Mouse (Mus musculus) midbrain, embryonic 11.5 days (tissue): ENCODE measurements around the gene Crmp1. TPM values are rescaled to one million over a fixed set of nuclear protein-coding genes. Genes with fewer than 3 reads are reported as not detected.
A peak's percentile ranks its signal among the peaks of the same experiment; 100 is the strongest.

Source experiments
- ATAC-seq: fragments of 200-750 bp; cut with Nextera tagmentation; 2 replicates; pipeline ENCODE4 v1.8.0; 2017; ENCODE audit warnings: moderate TSS enrichment, moderate library complexity; ENCODE audit not compliant: low FRiP score
- DNase-seq: peaks from one replicate; pipeline ENCODE4 v3.0.0; 2015; ENCODE audit warnings: low spot score; ENCODE audit errors: missing footprints
- H3K27ac ChIP-seq: fragments of 300-500 bp; sonication (generic); 2 replicates; pipeline ENCODE4 v1.5.1; 2014; ENCODE audit warnings: low read depth, low read length
- H3K27me3 ChIP-seq: fragments of 300-500 bp; sonication (generic); 2 replicates; pipeline ENCODE4 v1.6.1; 2014; ENCODE audit warnings: mild to moderate bottlenecking, low read length, moderate library complexity, mixed read lengths; ENCODE audit not compliant: control insufficient read depth, insufficient read depth
- H3K36me3 ChIP-seq: fragments of 300-500 bp; sonication (generic); 2 replicates; pipeline ENCODE4 v1.6.1; 2014; ENCODE audit warnings: mild to moderate bottlenecking, low read length, moderate library complexity, mixed read lengths; ENCODE audit not compliant: control insufficient read depth, insufficient read depth
- H3K4me1 ChIP-seq: fragments of 300-500 bp; sonication (generic); 2 replicates; pipeline ENCODE4 v1.6.1; 2014; ENCODE audit warnings: low read length; ENCODE audit not compliant: control insufficient read depth, insufficient read depth
- H3K4me2 ChIP-seq: fragments of 300-500 bp; sonication (generic); 2 replicates; pipeline ENCODE4 v1.6.1; 2014; ENCODE audit warnings: mild to moderate bottlenecking, moderate library complexity
- H3K4me3 ChIP-seq: fragments of 300-500 bp; sonication (generic); 2 replicates; pipeline ENCODE4 v1.5.1; 2014; ENCODE audit warnings: low read depth, low read length
- H3K9ac ChIP-seq: fragments of 300-500 bp; sonication (generic); 2 replicates; pipeline ENCODE4 v1.6.1; 2014; ENCODE audit warnings: low read length
- H3K9me3 ChIP-seq: fragments of 300-500 bp; sonication (generic); 2 replicates; pipeline ENCODE4 v1.6.1; 2016; ENCODE audit warnings: low read length; ENCODE audit not compliant: control insufficient read depth
- WGBS: fragments of 180-500 bp; shearing (Covaris S2); extraction: QIAGEN DNeasy Blood & Tissue Kit; methylation state at CpG from one replicate; pipeline ENCODE4 v1.1.7; 2014; 5-methylcytosine and 5-hydroxymethylcytosine counted together
- polyA plus RNA-seq: library from polyadenylated mRNA; unstranded; fragments of >200 nt; fragmentation: Nextera tagmentation; extraction: Ambion mirVana; gene quantifications from 2 replicates; pipeline ENCODE4 v1.2.1, GENCODE M21; 2014

Gene Crmp1
- polyA plus RNA-seq, result 272 and 295 TPM in 2 replicates

DNA sequence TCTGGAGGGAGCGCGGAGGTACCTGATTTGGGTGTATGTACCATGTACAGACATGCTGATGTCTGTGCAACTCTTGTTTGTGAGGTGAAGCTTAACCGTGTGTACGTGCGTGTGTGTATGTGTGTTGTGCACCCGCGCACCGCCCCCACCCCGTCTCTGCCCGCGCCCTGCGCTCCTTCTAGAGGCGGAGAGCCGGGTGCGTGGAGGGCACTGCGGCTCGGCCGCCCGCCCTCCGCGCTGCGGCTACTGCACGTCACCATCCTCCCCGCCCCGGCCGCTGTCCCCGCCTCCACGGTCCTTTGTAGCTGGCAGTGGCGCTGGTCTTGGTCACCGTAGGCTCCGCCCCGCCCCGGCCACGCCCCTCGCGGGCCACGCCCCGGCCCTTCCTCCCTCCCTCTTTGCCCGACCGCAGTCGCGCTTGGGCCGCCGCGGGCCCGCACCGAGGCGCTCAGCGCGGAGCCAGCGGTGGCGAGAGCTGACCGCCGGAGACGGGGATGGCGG is at the start of gene Crmp1:
TSS of gene Crmp1 (plus strand) at position 290 of the 501 bp plus-strand sequence.
- Histone ChIP-seq H3K9me3 (no peaks in the 10 kb centered on the region), H3K27me3 (peaks cover 54% of the 10 kb centered on the region), H3K27ac (peak within 1 kb of the TSS; percentile 14), H3K4me2 (peak within 1 kb of the TSS; percentile 81), H3K9ac (peak within 1 kb of the TSS; percentile 62), H3K36me3 (no peaks in the 10 kb centered on the region), H3K4me1 (peaks cover 25% of the 10 kb centered on the region), H3K4me3 (peak within 1 kb of the TSS; percentile 77)
- peak; percentile 82 for ATAC-seq
- peak; percentile 99 for DNase-seq
- WGBS, result 1% methylated on average over 51 of the region's 56 CpGs

DNA sequence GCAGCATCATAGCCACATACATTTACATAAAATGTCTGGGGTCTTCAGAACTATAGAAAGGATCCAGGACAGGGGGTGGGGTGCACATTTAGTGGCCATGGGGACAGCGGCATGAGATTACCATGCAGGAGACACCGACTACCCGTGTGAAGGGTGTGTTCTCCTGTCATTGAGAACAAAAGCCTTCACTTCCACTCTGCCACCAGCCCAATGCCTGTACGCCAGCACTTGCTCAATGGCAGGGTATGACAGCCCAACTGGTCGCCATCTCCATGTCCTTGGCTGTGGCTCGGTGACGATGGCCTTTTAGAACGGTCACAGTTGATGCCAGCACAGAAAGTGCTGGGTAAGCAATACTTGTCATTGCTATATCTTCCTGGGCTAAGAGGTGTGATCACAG is 45.5 kb upstream of the Crmp1 start:
- DNase-seq, result peak; percentile 51
- H3K4me3 ChIP-seq, result no peak overlapping the region
- no peak for ATAC-seq
- no peak overlapping the region for H3K4me2 ChIP-seq
- no peaks in the 10 kb centered on the region for H3K36me3 ChIP-seq
- H3K4me1 ChIP-seq, result no peaks in the 10 kb centered on the region
- 80% methylated on average over 8 of the region's 8 CpGs for WGBS
- no peaks in the 10 kb centered on the region for H3K9me3 ChIP-seq
- H3K27me3 ChIP-seq, result no peaks in the 10 kb centered on the region
- H3K9ac ChIP-seq, result no peak overlapping the region
- H3K27ac ChIP-seq, result no peak overlapping the region

DNA sequence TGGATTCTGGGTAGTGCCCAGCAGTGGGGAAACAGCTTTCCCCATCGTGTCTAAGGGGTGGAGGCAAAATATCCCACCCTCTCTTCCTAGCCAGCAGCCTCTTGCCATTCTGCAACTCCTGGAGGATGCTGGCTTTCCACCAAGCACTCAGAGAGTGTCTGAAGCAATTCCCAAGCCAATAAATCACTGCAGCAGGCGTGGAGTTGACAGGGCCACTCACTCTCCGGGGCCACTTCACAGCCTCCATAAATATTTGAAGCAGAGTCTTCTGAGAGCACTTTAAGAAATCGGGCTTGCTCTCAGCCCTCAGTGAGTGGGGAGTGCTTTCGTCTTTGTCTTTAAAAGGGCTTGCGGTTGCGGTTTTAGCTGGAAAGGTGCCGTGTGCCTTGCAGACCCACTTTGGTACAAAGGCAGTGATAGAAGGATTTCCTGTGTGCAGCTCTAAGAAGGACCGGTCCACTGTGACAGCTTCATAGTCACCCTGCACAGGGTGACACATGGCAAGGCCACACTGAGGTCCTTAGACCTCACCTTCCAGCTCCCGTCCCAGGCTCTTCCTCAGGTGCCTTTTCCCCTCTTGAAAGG is 45.0 kb upstream of the Crmp1 start:
- H3K4me3 ChIP-seq, result no peak overlapping the region
- WGBS, result 80% methylated on average over 10 of the region's 10 CpGs
- no peaks in the 10 kb centered on the region for H3K9me3 ChIP-seq
- H3K9ac ChIP-seq, result no peak overlapping the region
- no peak overlapping the region for H3K4me2 ChIP-seq
- no peaks in the 10 kb centered on the region for H3K27me3 ChIP-seq
- no peak overlapping the region for H3K27ac ChIP-seq
- ATAC-seq, result no peak
- peak; percentile 31 for DNase-seq
- H3K4me1 ChIP-seq, result no peaks in the 10 kb centered on the region
- H3K36me3 ChIP-seq, result no peaks in the 10 kb centered on the region

DNA sequence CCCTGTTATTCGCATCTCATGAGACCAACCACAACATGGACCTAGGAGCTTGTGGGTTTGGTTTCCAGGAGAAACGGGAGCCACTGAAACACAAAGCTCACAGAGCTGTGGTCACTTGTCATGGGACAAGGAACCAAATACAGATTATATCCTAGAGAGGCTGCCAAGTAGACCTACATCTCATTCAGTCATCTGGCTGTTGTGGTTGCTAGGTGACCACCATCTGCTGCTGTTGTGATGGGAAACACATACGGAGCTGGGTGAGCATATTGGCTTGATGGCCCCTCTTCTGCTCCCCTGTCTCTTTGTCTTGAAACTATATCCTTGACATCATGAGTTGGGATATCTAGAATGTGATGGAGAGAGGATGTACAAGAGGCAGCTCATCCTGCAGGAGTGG is 44.3 kb upstream of the Crmp1 start:
- Histone ChIP-seq H3K27ac (no peak overlapping the region), H3K4me3 (no peak overlapping the region), H3K27me3 (no peaks in the 10 kb centered on the region), H3K4me1 (no peaks in the 10 kb centered on the region), H3K4me2 (no peak overlapping the region), H3K9ac (no peak overlapping the region), H3K36me3 (no peaks in the 10 kb centered on the region), H3K9me3 (no peaks in the 10 kb centered on the region)
- 82% methylated on average over 3 of the region's 3 CpGs for WGBS
- no peak for ATAC-seq
- DNase-seq, result peak; percentile 12

DNA sequence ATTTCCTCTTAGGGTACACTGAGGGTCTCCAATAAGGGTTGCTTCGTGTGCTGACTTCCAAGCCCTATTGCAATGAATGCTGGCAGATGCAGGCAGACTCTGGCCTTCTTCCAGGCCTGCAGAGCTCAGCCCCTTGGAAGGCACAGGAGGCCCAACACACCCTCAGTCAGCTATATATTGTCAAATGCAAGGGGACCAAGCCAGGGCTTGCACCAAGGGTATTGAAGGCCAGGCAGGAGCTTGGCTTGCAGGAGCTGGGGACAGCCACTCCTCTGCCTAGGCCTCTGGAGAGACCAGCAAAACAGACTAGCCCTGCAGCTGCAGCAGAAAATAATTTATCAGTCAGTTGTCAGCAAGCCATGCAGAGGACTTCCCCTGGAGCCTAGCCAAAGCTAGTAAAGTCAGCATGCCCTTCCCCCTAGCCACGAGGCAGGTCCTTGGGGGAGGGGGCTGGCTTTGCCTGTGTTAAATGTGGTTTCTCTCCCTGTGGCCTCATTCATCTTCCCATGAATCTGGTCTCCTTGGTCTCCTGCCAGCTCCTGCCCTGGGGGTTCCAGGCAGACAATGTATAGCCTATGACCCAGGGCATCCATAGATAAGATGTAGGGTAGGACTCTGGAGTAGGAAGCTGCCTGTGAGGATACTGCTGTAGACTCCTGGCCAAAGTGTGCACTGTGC is 43.6 kb upstream of the Crmp1 start:
- WGBS, result 73% methylated on average over 2 of the region's 2 CpGs
- Histone ChIP-seq H3K36me3 (no peaks in the 10 kb centered on the region), H3K4me1 (no peaks in the 10 kb centered on the region), H3K4me3 (no peak overlapping the region), H3K9me3 (no peaks in the 10 kb centered on the region), H3K27ac (no peak overlapping the region), H3K4me2 (no peak overlapping the region), H3K9ac (no peak overlapping the region), H3K27me3 (no peaks in the 10 kb centered on the region)
- DNase-seq (peak; percentile 74), ATAC-seq (no peak)

DNA sequence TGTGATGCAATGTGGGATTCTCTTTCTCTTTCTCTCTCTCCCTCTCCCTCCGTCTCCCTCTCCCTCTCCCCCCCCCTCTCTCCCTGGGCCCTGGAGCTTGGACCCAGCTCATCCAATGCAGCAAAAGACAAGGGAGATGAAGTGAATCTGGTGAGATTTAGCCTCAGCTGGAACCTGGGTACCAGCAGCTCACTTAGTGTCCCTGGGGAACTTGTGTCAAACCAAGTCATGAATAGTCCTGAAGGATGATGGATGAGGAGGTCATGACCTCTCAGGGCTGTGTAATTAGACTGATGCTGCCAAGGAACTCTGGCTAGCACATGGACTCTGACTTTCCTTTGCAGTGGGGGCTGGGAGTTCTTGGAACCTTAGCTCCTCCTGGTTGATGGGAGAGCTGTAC is 39.5 kb upstream of the Crmp1 start:
- Histone ChIP-seq H3K27ac (no peak overlapping the region), H3K9me3 (no peaks in the 10 kb centered on the region), H3K4me2 (no peak overlapping the region), H3K4me1 (no peaks in the 10 kb centered on the region), H3K36me3 (no peaks in the 10 kb centered on the region), H3K27me3 (no peaks in the 10 kb centered on the region), H3K9ac (no peak overlapping the region), H3K4me3 (no peak overlapping the region)
- WGBS, result 44% methylated on average over 1 of the region's 1 CpGs
- peak; percentile 82 for DNase-seq
- ATAC-seq, result peak; percentile 75

DNA sequence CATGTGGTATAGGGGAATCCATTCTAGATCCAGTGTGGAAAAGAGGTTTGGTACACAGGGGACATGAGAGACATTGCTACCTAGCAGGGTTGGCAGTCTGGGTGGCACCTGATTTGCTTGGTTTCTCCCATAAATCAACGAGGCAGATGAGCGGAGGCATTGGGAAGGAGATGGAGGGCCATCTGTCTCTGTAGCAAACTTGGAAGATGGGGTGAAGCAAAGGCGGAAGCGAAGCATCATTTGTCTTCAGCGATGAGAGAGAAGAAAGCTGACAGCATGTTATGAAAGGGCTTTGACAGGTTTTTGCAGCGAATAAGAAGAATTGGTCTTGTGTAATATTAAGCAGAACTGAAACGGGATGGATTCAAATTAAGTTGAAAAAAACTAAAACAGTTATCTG is 36.9 kb upstream of the Crmp1 start:
- no peak overlapping the region for H3K4me2 ChIP-seq
- no peak overlapping the region for H3K27ac ChIP-seq
- 87% methylated on average over 7 of the region's 7 CpGs for WGBS
- no peak overlapping the region for H3K9ac ChIP-seq
- no peaks in the 10 kb centered on the region for H3K9me3 ChIP-seq
- no peak overlapping the region for H3K4me3 ChIP-seq
- ATAC-seq, result no peak
- DNase-seq, result no peak
- H3K36me3 ChIP-seq, result no peaks in the 10 kb centered on the region
- H3K4me1 ChIP-seq, result no peaks in the 10 kb centered on the region
- H3K27me3 ChIP-seq, result no peaks in the 10 kb centered on the region

DNA sequence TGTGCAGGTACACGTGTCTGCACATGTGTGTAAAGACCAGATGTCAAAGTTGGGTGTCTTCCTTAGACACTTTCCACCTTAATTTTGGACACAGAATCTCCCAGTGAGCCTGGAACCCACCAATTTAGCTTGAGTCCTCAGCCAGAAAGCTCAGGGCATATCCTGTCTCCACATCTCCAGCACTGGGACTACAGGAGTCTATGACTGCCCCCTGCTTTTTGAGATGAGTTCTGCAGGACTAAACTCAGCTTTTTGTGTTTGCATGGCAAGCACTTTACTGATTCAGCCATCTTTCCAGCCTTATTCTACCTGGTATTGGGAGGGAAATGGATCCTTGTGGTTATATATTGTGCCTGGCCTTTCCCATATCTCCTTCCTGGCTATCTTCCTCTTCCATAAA is 36.3 kb upstream of the Crmp1 start:
- no peaks in the 10 kb centered on the region for H3K27me3 ChIP-seq
- DNase-seq (no peak), ATAC-seq (no peak)
- H3K4me1 ChIP-seq, result no peaks in the 10 kb centered on the region
- no peaks in the 10 kb centered on the region for H3K9me3 ChIP-seq
- no peak overlapping the region for H3K27ac ChIP-seq
- H3K9ac ChIP-seq, result no peak overlapping the region
- H3K4me3 ChIP-seq, result no peak overlapping the region
- no peaks in the 10 kb centered on the region for H3K36me3 ChIP-seq
- 80% methylated on average over 1 of the region's 1 CpGs for WGBS
- H3K4me2 ChIP-seq, result no peak overlapping the region

DNA sequence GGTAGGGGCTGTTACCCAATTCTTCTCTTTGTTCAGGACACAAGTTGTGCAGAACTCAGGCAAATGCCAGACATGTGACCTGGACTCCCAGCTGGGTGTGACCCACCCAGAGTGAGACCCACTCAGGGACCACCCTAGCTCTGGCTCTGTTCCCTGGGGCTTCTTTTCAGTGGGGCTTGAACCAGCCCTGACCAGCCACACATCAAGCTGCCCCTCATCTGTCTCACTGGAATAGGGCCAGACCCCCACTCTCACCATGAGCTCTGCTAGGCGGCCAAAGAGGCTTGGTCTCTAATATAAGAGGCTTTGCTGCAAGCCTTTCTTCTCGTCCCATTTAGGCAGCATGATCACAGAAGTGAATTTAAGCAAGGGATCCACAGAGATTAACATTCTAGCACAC is 35.4 kb upstream of the Crmp1 start:
- no peak overlapping the region for H3K9ac ChIP-seq
- no peak overlapping the region for H3K27ac ChIP-seq
- WGBS, result 64% methylated on average over 2 of the region's 2 CpGs

More for the DNA sequence above, 35.4 kb upstream of the Crmp1 start:
- Histone ChIP-seq H3K4me2 (no peak overlapping the region), H3K4me3 (no peak overlapping the region), H3K27me3 (no peaks in the 10 kb centered on the region), H3K36me3 (no peaks in the 10 kb centered on the region), H3K9me3 (no peaks in the 10 kb centered on the region), H3K4me1 (no peaks in the 10 kb centered on the region)
- no peak for ATAC-seq
- no peak for DNase-seq
